Mouse (Mus musculus) cerebellum, adult 2 months (tissue): Measurements from ENCODE around the gene Nkx3-2. TPM values are rescaled to one million over a fixed set of nuclear protein-coding genes. Genes with fewer than 3 reads are reported as not detected.
A peak's percentile ranks its signal among the peaks of the same experiment; 100 is the strongest.

Source experiments
- DNase-seq, 2 experiments: peaks; one replicate each; pipeline ENCODE4 v3.0.0; 2021
- H3K27ac ChIP-seq: fragments of 200-500 bp; 2 replicates; pipeline ENCODE4 v1.5.1; 2012; ENCODE audit warnings: low read length, control low read depth, inconsistent platforms; ENCODE audit not compliant: insufficient read depth
- H3K27me3 ChIP-seq: fragments of 200-500 bp; 2 replicates; pipeline ENCODE4 v1.6.1; 2012; ENCODE audit warnings: inconsistent platforms, mild to moderate bottlenecking, low read length, moderate library complexity; ENCODE audit not compliant: control insufficient read depth, insufficient read depth
- H3K4me1 ChIP-seq: fragments of 200-500 bp; 2 replicates; pipeline ENCODE4 v1.6.1; 2011; ENCODE audit warnings: low read length; ENCODE audit not compliant: control insufficient read depth, insufficient read depth
- H3K4me3 ChIP-seq: fragments of 200-500 bp; replicated peaks from 2 replicates; pipeline ENCODE3; 2011; ENCODE audit warnings: mild to moderate bottlenecking, low read depth, low read length, control low read depth; ENCODE audit not compliant: insufficient read depth
- CTCF ChIP-seq: fragments of 200-500 bp; IDR thresholded peaks from 2 replicates; pipeline ENCODE4 v1.5.1; 2011; ENCODE audit warnings: low read depth, mild to moderate bottlenecking, control low read depth, low read length, moderate library complexity, borderline replicate concordance; ENCODE audit not compliant: insufficient read depth
- POLR2A ChIP-seq: fragments of 200-500 bp; IDR thresholded peaks from 2 replicates; pipeline ENCODE4 v1.6.1; 2011; ENCODE audit warnings: low read length, control low read depth, borderline replicate concordance; ENCODE audit not compliant: insufficient read depth
- WGBS: fragments of 180-500 bp; shearing (Covaris S2); methylation state at CpG from one replicate; pipeline ENCODE4 v1.1.7; 2018; 5-methylcytosine and 5-hydroxymethylcytosine counted together
- polyA plus RNA-seq: library from polyadenylated mRNA; depleted of rRNA; stranded (reverse); fragments of >200 nt; gene quantifications from 2 replicates; pipeline ENCODE4 v1.2.3, GENCODE M21; 2012

Nkx3-2 gene
- polyA plus RNA-seq, 1 experiment = not detected

- H3K4me3 ChIP-seq = no peak overlapping the region
- H3K27ac ChIP-seq = no peak overlapping the region
- TF ChIP-seq CTCF = no peak
- TF ChIP-seq POLR2A = no peak
- DNase-seq = peak in 1 of 2 experiments; percentile 18
- WGBS = 4% methylated on average over 22 of the region's 22 CpGs
- H3K27me3 ChIP-seq = peaks cover 14% of the 10 kb centered on the region; the same call in 1 of the 2 replicates
- no peaks in the 10 kb centered on the region; the same call in 1 of the 2 replicates for H3K4me1 ChIP-seq
Observed at GRCm38 (mm10) chr5:41760831-41761508, 3.3 kb downstream of the Nkx3-2 start.

- no peak overlapping the region for H3K27ac ChIP-seq
- DNase-seq = no peak
- no peak overlapping the region for H3K4me3 ChIP-seq
- H3K4me1 ChIP-seq = no peaks in the 10 kb centered on the region; the same call in 1 of the 2 replicates
- WGBS = 5% methylated on average over 8 of the region's 8 CpGs
- peaks cover 11% of the 10 kb centered on the region; the same call in 1 of the 2 replicates for H3K27me3 ChIP-seq
- TF ChIP-seq POLR2A (no peak), CTCF (no peak)
Observed at GRCm38 (mm10) chr5:41760071-41760470, 4.2 kb downstream of the Nkx3-2 start.

GRCm38 (mm10) chr5:41758671-41759639, 5.3 kb downstream of the Nkx3-2 start:
- 24% methylated on average over 19 of the region's 19 CpGs for WGBS
- no peak overlapping the region for H3K4me3 ChIP-seq

GRCm38 (mm10) chr5:41757338-41757737, 7.0 kb downstream of the Nkx3-2 start:
- 16% methylated on average over 5 of the region's 5 CpGs for WGBS
- Histone ChIP-seq H3K4me3 (no peak overlapping the region), H3K27ac (no peak overlapping the region), H3K4me1 (no peaks in the 10 kb centered on the region; the same call in 1 of the 2 replicates), H3K27me3 (peaks cover 10% of the 10 kb centered on the region; the same call in 1 of the 2 replicates)
- DNase-seq = no peak
- TF ChIP-seq POLR2A = no peak
- TF ChIP-seq CTCF = no peak

More at GRCm38 (mm10) chr5:41758671-41759639, 5.3 kb downstream of the Nkx3-2 start:
- DNase-seq = no peak
- TF ChIP-seq CTCF (no peak), POLR2A (no peak)
- no peak overlapping the region for H3K27ac ChIP-seq
- no peaks in the 10 kb centered on the region; the same call in 1 of the 2 replicates for H3K4me1 ChIP-seq
- H3K27me3 ChIP-seq = peaks cover 10% of the 10 kb centered on the region; the same call in 1 of the 2 replicates

GRCm38 (mm10) chr5:41756396-41756795, 7.9 kb downstream of the Nkx3-2 start:
- H3K4me1 ChIP-seq = no peaks in the 10 kb centered on the region; the same call in 1 of the 2 replicates
- TF ChIP-seq POLR2A (no peak), CTCF (no peak)
- peaks cover 8% of the 10 kb centered on the region; the same call in 1 of the 2 replicates for H3K27me3 ChIP-seq
- no peak overlapping the region for H3K27ac ChIP-seq
- no peak for DNase-seq
- H3K4me3 ChIP-seq = no peak overlapping the region
- 8% methylated on average over 4 of the region's 4 CpGs for WGBS

GRCm38 (mm10) chr5:41755373-41755960, 8.8 kb downstream of the Nkx3-2 start:
- 3% methylated on average over 23 of the region's 23 CpGs for WGBS

GRCm38 (mm10) chr5:41754836-41755235, 9.5 kb downstream of the Nkx3-2 start:
- no peak for TF ChIP-seq POLR2A
- no peak for TF ChIP-seq CTCF
- WGBS = 2% methylated on average over 16 of the region's 16 CpGs
- Histone ChIP-seq H3K4me3 (no peak overlapping the region), H3K27me3 (peaks cover 5% of the 10 kb centered on the region; the same call in 1 of the 2 replicates), H3K27ac (no peak overlapping the region), H3K4me1 (no peaks in the 10 kb centered on the region; the same call in 1 of the 2 replicates)
- DNase-seq = no peak

More at GRCm38 (mm10) chr5:41755373-41755960, 8.8 kb downstream of the Nkx3-2 start:
- H3K4me3 ChIP-seq = no peak overlapping the region
- no peak overlapping the region for H3K27ac ChIP-seq
- H3K4me1 ChIP-seq = no peaks in the 10 kb centered on the region; the same call in 1 of the 2 replicates
- TF ChIP-seq CTCF (no peak), POLR2A (no peak)
- no peak for DNase-seq
- peaks cover 8% of the 10 kb centered on the region; the same call in 1 of the 2 replicates for H3K27me3 ChIP-seq
